9 mouse cellular contexts compared by ENCODE assay signal in genomic region chr5:77089294-77089693, GRCm38 (mm10). TPM values are rescaled to one million over a fixed set of nuclear protein-coding genes. Genes with fewer than 3 reads are reported as not detected.
DNase-seq lines count a peak whose midpoint lies in the region; ATAC-seq and TF ChIP-seq lines count a peak whose summit lies in the region.
"Had no signal": no experiment of that assay in that cellular context is flagged by ENCODE, and none has a peak within 500 bp of the region (broad histone marks: within the 10 kb centered on the region; RNA-seq: fewer than 3 reads in every experiment).

No protein-coding gene starts in this region.

- no peak overlapping the region for H3K27ac ChIP-seq in liver, embryonic 12.5 days
- H3K27ac ChIP-seq in embryonic facial prominence, embryonic 14.5 days (replicated peaks; ENCODE audit: low read depth, low read length): no peak overlapping the region
- no peak overlapping the region for H3K27ac ChIP-seq in limb, embryonic 14.5 days (replicated peaks; ENCODE audit: low read depth, low read length)
- H3K27ac ChIP-seq in neural tube, embryonic 13.5 days (replicated peaks): peak overlapping the region; percentile 66

- H3K36me3 ChIP-seq in liver, embryonic 12.5 days: no peaks in the 10 kb centered on the region
- no peaks in the 10 kb centered on the region for H3K36me3 ChIP-seq in embryonic facial prominence, embryonic 14.5 days (ENCODE audit: control insufficient read depth, insufficient read depth, low read length)
- H3K36me3 ChIP-seq in limb, embryonic 14.5 days (ENCODE audit: control insufficient read depth, insufficient read depth, low read length): no peaks in the 10 kb centered on the region
- H3K36me3 ChIP-seq in neural tube, embryonic 13.5 days: no peaks in the 10 kb centered on the region

- DNase-seq in liver: peak; percentile 50
- DNase-seq in adipocyte (ENCODE audit: low spot score): peak; percentile 61
- DNase-seq in embryonic facial prominence, embryonic 14.5 days (ENCODE audit: low spot score): peak; percentile 44
- DNase-seq in limb, embryonic 14.5 days (ENCODE audit: low spot score): peak; percentile 36
- peak; percentile 54 to 63 for DNase-seq in thymus, postnatal 36 days

- H3K4me2 ChIP-seq in liver, embryonic 12.5 days: no peak overlapping the region
- no peak overlapping the region for H3K4me2 ChIP-seq in embryonic facial prominence, embryonic 14.5 days (ENCODE audit: low read depth, low read length)
- no peak overlapping the region for H3K4me2 ChIP-seq in limb, embryonic 14.5 days (replicated peaks; ENCODE audit: low read depth, low read length, severe bottlenecking)
- H3K4me2 ChIP-seq in neural tube, embryonic 13.5 days: no peak overlapping the region

- peaks cover 19% of the 10 kb centered on the region for H3K27me3 ChIP-seq in liver, embryonic 12.5 days (replicated peaks)
- H3K27me3 ChIP-seq in embryonic facial prominence, embryonic 14.5 days (replicated peaks; ENCODE audit: control insufficient read depth, insufficient read depth, low read length): 0 out of 2 replicates have a peak, but pooled peaks cover 7% of the 10 kb centered on the region
- H3K27me3 ChIP-seq in limb, embryonic 14.5 days (ENCODE audit: control insufficient read depth, insufficient read depth, low read length): 0 out of 2 replicates have a peak, but pooled peaks cover 4% of the 10 kb centered on the region
- peaks cover 8% of the 10 kb centered on the region; the same call in 1 of the 2 replicates for H3K27me3 ChIP-seq in neural tube, embryonic 13.5 days

- ATAC-seq in liver, embryonic 12.5 days: no peak
- peak; percentile 44; the same call in 1 of the 2 replicates for ATAC-seq in embryonic facial prominence, embryonic 14.5 days (ENCODE audit: low read depth)
- ATAC-seq in hematopoietic stem cell, adult 5-6 weeks (replicated peaks in 1 of 2; ENCODE audit: insufficient read depth in 1 of 2, low FRiP score in 2 of 2, low TSS enrichment in 1 of 2, low read depth in 1 of 2, poor library complexity in 2 of 2, severe bottlenecking in 2 of 2): peak; percentile 68 to 76
- 0 out of 2 replicates have a peak, but pooled peaks have one; percentile 23 for ATAC-seq in limb, embryonic 14.5 days (ENCODE audit: low FRiP score, low read depth)
- 0 out of 2 replicates have a peak, but pooled peaks have one; percentile 8 for ATAC-seq in neural tube, embryonic 13.5 days (ENCODE audit: low read depth)

- no peak for TF ChIP-seq POLR2A in limb, embryonic 14.5 days (IDR thresholded peaks at IDR 0.05; ENCODE audit: borderline replicate concordance, extremely low read depth, insufficient read depth, insufficient read length)

- 26% methylated on average over 1 of the region's 1 CpGs for WGBS in liver, embryonic 12.5 days (ENCODE audit: insufficient replicate concordance)
- 55% methylated on average over 1 of the region's 1 CpGs for WGBS in embryonic facial prominence, embryonic 14.5 days
- whole genome bisulfite sequencing in limb, embryonic 14.5 days: 46% methylated on average over 1 of the region's 1 CpGs
- WGBS in neural tube, embryonic 13.5 days: 85% methylated on average over 1 of the region's 1 CpGs

- no peak overlapping the region for H3K9ac ChIP-seq in liver, embryonic 12.5 days
- H3K9ac ChIP-seq in embryonic facial prominence, embryonic 14.5 days (ENCODE audit: low read depth, low read length): no peak overlapping the region
- H3K9ac ChIP-seq in limb, embryonic 14.5 days (ENCODE audit: low read depth, low read length, severe bottlenecking): no peak overlapping the region
- H3K9ac ChIP-seq in neural tube, embryonic 13.5 days: no peak overlapping the region

- no peak overlapping the region for H3K4me3 ChIP-seq in liver, embryonic 12.5 days
- no peak overlapping the region for H3K4me3 ChIP-seq in embryonic facial prominence, embryonic 14.5 days (ENCODE audit: low read depth, low read length)
- no peak overlapping the region for H3K4me3 ChIP-seq in limb, embryonic 14.5 days (replicated peaks; ENCODE audit: low read length)
- H3K4me3 ChIP-seq in neural tube, embryonic 13.5 days: no peak overlapping the region
- H3K4me3 ChIP-seq: megakaryocyte, embryonic 14.5 days had no signal

- no peaks in the 10 kb centered on the region for H3K9me3 ChIP-seq in liver, embryonic 12.5 days (replicated peaks)
- H3K9me3 ChIP-seq in embryonic facial prominence, embryonic 14.5 days (ENCODE audit: control insufficient read depth, low read length): no peaks in the 10 kb centered on the region
- no peaks in the 10 kb centered on the region for H3K9me3 ChIP-seq in limb, embryonic 14.5 days (ENCODE audit: control insufficient read depth, low read length)
- no peaks in the 10 kb centered on the region for H3K9me3 ChIP-seq in neural tube, embryonic 13.5 days
- H3K9me3 ChIP-seq: megakaryocyte, embryonic 14.5 days had no signal

- H3K4me1 ChIP-seq in liver, embryonic 12.5 days: peaks cover 3% of the 10 kb centered on the region
- H3K4me1 ChIP-seq in embryonic facial prominence, embryonic 14.5 days (ENCODE audit: control insufficient read depth, insufficient read depth, low read length): 0 out of 2 replicates have a peak, but pooled peaks cover 3% of the 10 kb centered on the region
- H3K4me1 ChIP-seq in limb, embryonic 14.5 days (ENCODE audit: control insufficient read depth, insufficient read depth, low read length): 0 out of 2 replicates have a peak, but pooled peaks cover 4% of the 10 kb centered on the region
- H3K4me1 ChIP-seq in neural tube, embryonic 13.5 days (replicated peaks): peaks cover 35% of the 10 kb centered on the region

RNA-seq across cellular contexts. Expression of gene Hopx, which starts 25.6 kb away (rescaled TPM):
- polyA plus RNA-seq in liver, embryonic 12.5 days (2016; fragmentation: Nextera tagmentation; extraction: Ambion mirVana): 0.19 TPM in 1 of 2 replicates, not detected in the other
- 1.6 and 2.8 TPM in 2 replicates for polyA plus RNA-seq in embryonic facial prominence, embryonic 14.5 days (2014; fragmentation: Nextera tagmentation; extraction: Ambion mirVana)
- 0.88 and 2.6 TPM in 2 replicates for total RNA-seq in hematopoietic stem cell, adult 5-6 weeks (2017)
- polyA plus RNA-seq in limb, embryonic 14.5 days (2012; rRNA removed): 12.2 and 13.2 TPM in 2 replicates
- 1.9 and 2.5 TPM in 2 replicates for polyA plus RNA-seq in limb, embryonic 14.5 days (2014; fragmentation: Nextera tagmentation; extraction: Ambion mirVana)
- 8.8 and 9.2 TPM in 2 replicates for polyA plus RNA-seq in neural tube, embryonic 13.5 days (2015; fragmentation: Nextera tagmentation; extraction: Ambion mirVana)
